Mouse (Mus musculus): ENCODE measurements around the gene Plpp3. TPM values are rescaled to one million over a fixed set of nuclear protein-coding genes. Genes with fewer than 3 reads are reported as not detected.

The Plpp3 gene
- polyA plus RNA-seq, 1 experiment: 23.3 TPM

DNA sequence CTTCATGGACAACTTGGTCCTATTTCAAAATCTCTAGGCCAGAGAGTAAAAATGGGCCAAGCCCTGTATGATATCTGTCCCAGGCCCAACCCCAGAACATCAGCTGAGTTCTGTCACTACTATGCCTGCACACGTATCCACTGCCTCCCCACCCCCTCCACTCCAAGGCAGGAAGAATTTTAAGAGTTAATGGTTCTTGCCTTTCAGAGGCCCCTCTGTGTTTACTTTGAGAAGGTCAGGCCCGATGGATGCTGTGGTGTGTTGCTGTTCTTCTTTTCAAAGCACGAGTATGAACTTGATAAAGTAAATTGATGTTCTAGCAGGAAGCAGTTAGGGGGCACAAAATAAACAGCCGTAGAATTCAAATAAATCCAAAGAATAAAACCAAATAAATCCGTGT is 35.5 kb downstream of the Plpp3 start:
- no peak overlapping the region for H3K27ac ChIP-seq (ENCODE audit: control insufficient read depth, insufficient read depth, low read length)
- DNase-seq: no peak
- H3K27me3 ChIP-seq (ENCODE audit: control insufficient read depth, insufficient read depth, low read length): no peaks in the 10 kb centered on the region
- 87% methylated on average over 5 of the region's 5 CpGs for WGBS
- TF ChIP-seq POLR2A (IDR thresholded peaks at IDR 0.05; ENCODE audit: control insufficient read depth, extremely low read depth, insufficient read depth, low read length, poor library complexity): no peak
- H3K4me1 ChIP-seq (replicated peaks; ENCODE audit: control insufficient read depth, insufficient read depth, low read length): 0 out of 2 replicates have a peak, but pooled peaks cover 2% of the 10 kb centered on the region
- no peak overlapping the region for H3K4me3 ChIP-seq (ENCODE audit: control insufficient read depth, insufficient read depth, low read length)
- H3K36me3 ChIP-seq (ENCODE audit: control insufficient read depth, insufficient read depth, low read length): no peaks in the 10 kb centered on the region

- Histone ChIP-seq H3K27me3 (ENCODE audit: control insufficient read depth, insufficient read depth, low read length) (no peaks in the 10 kb centered on the region), H3K27ac (ENCODE audit: control insufficient read depth, insufficient read depth, low read length) (no peak overlapping the region), H3K4me3 (ENCODE audit: control insufficient read depth, insufficient read depth, low read length) (no peak overlapping the region), H3K4me1 (replicated peaks; ENCODE audit: control insufficient read depth, insufficient read depth, low read length) (0 out of 2 replicates have a peak, but pooled peaks cover 2% of the 10 kb centered on the region), H3K36me3 (ENCODE audit: control insufficient read depth, insufficient read depth, low read length) (no peaks in the 10 kb centered on the region)
- WGBS: 94% methylated on average over 9 of the region's 9 CpGs
- no peak for TF ChIP-seq POLR2A (IDR thresholded peaks at IDR 0.05; ENCODE audit: control insufficient read depth, extremely low read depth, insufficient read depth, low read length, poor library complexity)
- TF ChIP-seq CTCF (IDR thresholded peaks at IDR 0.05; ENCODE audit: borderline replicate concordance, control insufficient read depth, extremely low read depth, insufficient read depth, low read length, poor library complexity): no peak
- no peak for DNase-seq
Measured at GRCm38 (mm10) chr4:105195256-105195655, 38.1 kb downstream of the Plpp3 start.

DNA sequence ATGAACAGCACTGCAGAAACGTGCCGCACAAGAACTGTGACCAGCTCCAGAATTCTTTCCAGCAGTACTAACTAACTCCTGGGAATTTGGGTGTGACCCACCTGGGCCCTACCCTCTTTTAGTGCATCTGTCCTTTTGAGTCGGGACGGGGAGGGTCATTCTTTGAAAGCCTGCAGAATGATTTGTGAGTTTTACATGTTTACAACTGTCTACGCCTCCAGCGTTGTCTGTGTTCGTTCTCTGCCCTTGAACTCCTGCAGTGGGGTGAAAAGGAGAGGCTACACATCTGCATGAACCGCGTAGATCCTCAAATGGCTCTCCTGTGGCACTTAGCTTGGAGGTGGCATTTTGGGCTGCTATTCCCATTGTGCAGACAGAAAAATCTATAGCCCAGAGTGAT is 39.0 kb downstream of the Plpp3 start:
- Histone ChIP-seq H3K27me3 (ENCODE audit: control insufficient read depth, insufficient read depth, low read length) (no peaks in the 10 kb centered on the region), H3K36me3 (ENCODE audit: control insufficient read depth, insufficient read depth, low read length) (no peaks in the 10 kb centered on the region), H3K4me1 (replicated peaks; ENCODE audit: control insufficient read depth, insufficient read depth, low read length) (0 out of 2 replicates have a peak, but pooled peaks cover 2% of the 10 kb centered on the region), H3K4me3 (ENCODE audit: control insufficient read depth, insufficient read depth, low read length) (no peak overlapping the region), H3K27ac (ENCODE audit: control insufficient read depth, insufficient read depth, low read length) (no peak overlapping the region)
- WGBS: 91% methylated on average over 9 of the region's 9 CpGs
- no peak for DNase-seq
- TF ChIP-seq POLR2A (IDR thresholded peaks at IDR 0.05; ENCODE audit: control insufficient read depth, extremely low read depth, insufficient read depth, low read length, poor library complexity) (no peak), CTCF (IDR thresholded peaks at IDR 0.05; ENCODE audit: borderline replicate concordance, control insufficient read depth, extremely low read depth, insufficient read depth, low read length, poor library complexity) (no peak)

- 0 out of 2 replicates have a peak, but pooled peaks cover 2% of the 10 kb centered on the region for H3K4me1 ChIP-seq (replicated peaks; ENCODE audit: control insufficient read depth, insufficient read depth, low read length)
- WGBS: 36% methylated on average over 9 of the region's 9 CpGs
- no peak overlapping the region for H3K27ac ChIP-seq (ENCODE audit: control insufficient read depth, insufficient read depth, low read length)
- no peaks in the 10 kb centered on the region for H3K27me3 ChIP-seq (ENCODE audit: control insufficient read depth, insufficient read depth, low read length)
- H3K4me3 ChIP-seq (ENCODE audit: control insufficient read depth, insufficient read depth, low read length): no peak overlapping the region
- no peaks in the 10 kb centered on the region for H3K36me3 ChIP-seq (ENCODE audit: control insufficient read depth, insufficient read depth, low read length)
- no peak for TF ChIP-seq CTCF (IDR thresholded peaks at IDR 0.05; ENCODE audit: borderline replicate concordance, control insufficient read depth, extremely low read depth, insufficient read depth, low read length, poor library complexity)
- no peak for TF ChIP-seq POLR2A (IDR thresholded peaks at IDR 0.05; ENCODE audit: control insufficient read depth, extremely low read depth, insufficient read depth, low read length, poor library complexity)
- DNase-seq: no peak
Measured at GRCm38 (mm10) chr4:105196993-105197765, 40.0 kb downstream of the Plpp3 start.

DNA sequence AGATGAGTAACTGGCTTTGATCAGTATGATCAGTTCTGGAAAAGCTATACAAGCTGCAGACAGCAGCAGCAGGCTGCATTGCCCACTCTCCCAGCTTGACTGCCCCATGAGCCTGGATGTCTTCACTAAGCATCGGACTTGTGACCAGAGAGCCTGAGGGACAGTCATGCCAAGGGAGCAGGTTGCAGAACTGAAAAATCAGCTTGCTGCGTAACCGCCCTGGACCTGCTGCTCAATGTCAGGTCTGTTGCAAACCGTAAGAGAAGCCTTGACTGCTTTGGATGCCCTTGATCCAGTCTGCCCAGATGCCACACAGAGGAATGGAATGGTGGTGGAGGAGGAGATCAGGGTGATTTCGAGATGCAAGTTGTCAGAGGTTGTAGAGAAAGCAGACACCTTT is 41.5 kb downstream of the Plpp3 start:
- DNase-seq: no peak
- 94% methylated on average over 5 of the region's 5 CpGs for WGBS

GRCm38 (mm10) chr4:105199345-105199744 is 42.2 kb downstream of the Plpp3 start:
- H3K27me3 ChIP-seq (ENCODE audit: control insufficient read depth, insufficient read depth, low read length): no peaks in the 10 kb centered on the region
- 93% methylated on average over 8 of the region's 8 CpGs for WGBS
- no peak overlapping the region for H3K4me3 ChIP-seq (ENCODE audit: control insufficient read depth, insufficient read depth, low read length)
- 0 out of 2 replicates have a peak, but pooled peaks cover 2% of the 10 kb centered on the region for H3K4me1 ChIP-seq (replicated peaks; ENCODE audit: control insufficient read depth, insufficient read depth, low read length)
- no peaks in the 10 kb centered on the region for H3K36me3 ChIP-seq (ENCODE audit: control insufficient read depth, insufficient read depth, low read length)
- DNase-seq: no peak
- TF ChIP-seq POLR2A (IDR thresholded peaks at IDR 0.05; ENCODE audit: control insufficient read depth, extremely low read depth, insufficient read depth, low read length, poor library complexity): no peak
- no peak for TF ChIP-seq CTCF (IDR thresholded peaks at IDR 0.05; ENCODE audit: borderline replicate concordance, control insufficient read depth, extremely low read depth, insufficient read depth, low read length, poor library complexity)
- no peak overlapping the region for H3K27ac ChIP-seq (ENCODE audit: control insufficient read depth, insufficient read depth, low read length)

More for the DNA sequence above, 41.5 kb downstream of the Plpp3 start:
- Histone ChIP-seq H3K36me3 (ENCODE audit: control insufficient read depth, insufficient read depth, low read length) (no peaks in the 10 kb centered on the region), H3K27ac (ENCODE audit: control insufficient read depth, insufficient read depth, low read length) (no peak overlapping the region), H3K4me3 (ENCODE audit: control insufficient read depth, insufficient read depth, low read length) (no peak overlapping the region), H3K4me1 (replicated peaks; ENCODE audit: control insufficient read depth, insufficient read depth, low read length) (0 out of 2 replicates have a peak, but pooled peaks cover 2% of the 10 kb centered on the region), H3K27me3 (ENCODE audit: control insufficient read depth, insufficient read depth, low read length) (no peaks in the 10 kb centered on the region)
- no peak for TF ChIP-seq CTCF (IDR thresholded peaks at IDR 0.05; ENCODE audit: borderline replicate concordance, control insufficient read depth, extremely low read depth, insufficient read depth, low read length, poor library complexity)
- no peak for TF ChIP-seq POLR2A (IDR thresholded peaks at IDR 0.05; ENCODE audit: control insufficient read depth, extremely low read depth, insufficient read depth, low read length, poor library complexity)

All from thymus, adult 2 months (tissue).